Mouse (Mus musculus) forebrain, embryonic 11.5 days (tissue): ENCODE measurements around the gene Lipo3. TPM values are rescaled to one million over a fixed set of nuclear protein-coding genes. Genes with fewer than 3 reads are reported as not detected.

Experiments
- microRNA-seq: library from miRNA; unstranded; fragments of <30 nt; microRNA quantifications from one replicate; pipeline ENCODE4, GENCODE M21; 2016; ENCODE audit not compliant: insufficient number of aligned reads
- polyA plus RNA-seq: library from polyadenylated mRNA; unstranded; fragments of >200 nt; fragmentation: Nextera tagmentation; extraction: Ambion mirVana; gene quantifications from 2 replicates; pipeline ENCODE4 v1.2.1, GENCODE M21; 2014

Lipo3 gene
- polyA plus RNA-seq, 1 experiment from 2014 or later: 9.9 TPM

Small RNA genes lying within 50 kb of the gene (microRNA-seq; reads per million reads assigned to microRNA genes)
- gene Gm27440: not detected

Other genes with a start within 250 kb of the Lipo3 start
- not detected in 2 replicates for gene Lipo4, start 244.2 kb downstream of the Lipo3 start, polyA plus RNA-seq
- not detected in 2 replicates for gene Gm8978, start 136.7 kb downstream of the Lipo3 start, polyA plus RNA-seq
- 0.61 TPM in 1 of 2 replicates, not detected in the other for gene Lipo2, start 10.6 kb downstream of the Lipo3 start, polyA plus RNA-seq
- gene Lipo1, start 25.5 kb upstream of the Lipo3 start, polyA plus RNA-seq: not detected in 2 replicates
- gene Lipf, start 199.2 kb upstream of the Lipo3 start, polyA plus RNA-seq: not detected in 2 replicates
- not detected in 2 replicates for gene Lipk, start 246.3 kb upstream of the Lipo3 start, polyA plus RNA-seq